Mouse (Mus musculus) frontal cortex, adult (tissue): ENCODE measurements around the gene Chd9.

Experiments
- ATAC-seq: cut with Nextera tagmentation; 2 replicates; pipeline ENCODE4 v1.9.2; 2017; ENCODE audit warnings: mild to moderate bottlenecking, moderate library complexity, mixed read lengths; ENCODE audit not compliant: low TSS enrichment

Chd9 gene

GRCm38 (mm10) chr8:90976960-90977371 is 148.8 kb downstream of the Chd9 start:
- ATAC-seq = 0 out of 2 replicates have a peak, but pooled peaks have one; percentile 51

- no peak for ATAC-seq
Observed at GRCm38 (mm10) chr8:90978720-90979119, 150.6 kb downstream of the Chd9 start.

GRCm38 (mm10) chr8:90979295-90979694 is 151.1 kb downstream of the Chd9 start:
- ATAC-seq = no peak

- no peak for ATAC-seq
Observed at GRCm38 (mm10) chr8:90982087-90982486, 153.9 kb downstream of the Chd9 start.

GRCm38 (mm10) chr8:91019726-91020125 is 191.6 kb downstream of the Chd9 start:
- ATAC-seq = peak; percentile 88

GRCm38 (mm10) chr8:91034417-91034816 is 206.3 kb downstream of the Chd9 start:
- peak; percentile 38; the same call in 1 of the 2 replicates for ATAC-seq

GRCm38 (mm10) chr8:91036905-91037304 is 208.8 kb downstream of the Chd9 start:
- 0 out of 2 replicates have a peak, but pooled peaks have one; percentile 38 for ATAC-seq

- no peak for ATAC-seq
Observed at GRCm38 (mm10) chr8:91038637-91039036, 210.5 kb downstream of the Chd9 start.

GRCm38 (mm10) chr8:91046370-91046769 is 218.2 kb downstream of the Chd9 start:
- ATAC-seq = no peak

GRCm38 (mm10) chr8:91051037-91051436 is 222.9 kb downstream of the Chd9 start:
- ATAC-seq = peak; percentile 50; the same call in 1 of the 2 replicates

GRCm38 (mm10) chr8:91054418-91054817 is 226.3 kb downstream of the Chd9 start:
- no peak for ATAC-seq

GRCm38 (mm10) chr8:91056848-91057247 is 228.7 kb downstream of the Chd9 start:
- ATAC-seq = no peak

- ATAC-seq = no peak
Observed at GRCm38 (mm10) chr8:91059086-91059578, 231.0 kb downstream of the Chd9 start.

- peak; percentile 57; the same call in 1 of the 2 replicates for ATAC-seq
Observed at GRCm38 (mm10) chr8:91059884-91060510, 231.8 kb downstream of the Chd9 start.

- ATAC-seq = no peak
Observed at GRCm38 (mm10) chr8:91060555-91061471, 232.7 kb downstream of the Chd9 start.

- no peak for ATAC-seq
Observed at GRCm38 (mm10) chr8:91065179-91065578, 237.0 kb downstream of the Chd9 start.

GRCm38 (mm10) chr8:91069407-91069806 is 241.3 kb downstream of the Chd9 start:
- ATAC-seq = no peak

- ATAC-seq = peak; percentile 93
Observed at GRCm38 (mm10) chr8:91069834-91070233, 241.7 kb downstream of the Chd9 start, which contains the start of gene Rbl2. Gene Rbl2, plus strand, starts transcription at chr8:91070057.

GRCm38 (mm10) chr8:91070275-91070859 is 242.2 kb downstream of the Chd9 start:
- ATAC-seq = peak; percentile 73

GRCm38 (mm10) chr8:91077077-91077867 is 249.1 kb downstream of the Chd9 start:
- no peak for ATAC-seq

GRCm38 (mm10) chr8:91079678-91080077 is 251.5 kb downstream of the Chd9 start:
- no peak for ATAC-seq
